ENCODE assay signal across 15 mouse cellular contexts in genomic region chr9:58289090-58289489, GRCm38 (mm10). TPM values are rescaled to one million over a fixed set of nuclear protein-coding genes. Genes with fewer than 3 reads are reported as not detected.
"Had no signal": no experiment of that assay in that cellular context is flagged by ENCODE, and none has a peak within 500 bp of the region (broad histone marks: within the 10 kb centered on the region; RNA-seq: fewer than 3 reads in every experiment).

No protein-coding gene starts in this region.

- H3K27ac ChIP-seq: left cerebral cortex, adult 2 months; liver, embryonic 13.5 days; midbrain, embryonic 10.5 days; neural tube, embryonic 12.5 days; stomach, postnatal 0 days had no signal

- H3K4me2 ChIP-seq: liver, embryonic 13.5 days; neural tube, embryonic 12.5 days had no signal

- H3K4me3 ChIP-seq: left cerebral cortex, adult 2 months; liver, embryonic 13.5 days; midbrain, embryonic 10.5 days; myocyte; neural tube, embryonic 12.5 days had no signal

- H3K4me1 ChIP-seq: liver, embryonic 13.5 days; neural tube, embryonic 12.5 days had no signal

- ATAC-seq: intestine, embryonic 16.5 days; lung, postnatal 0 days had no signal

- H3K27me3 ChIP-seq: neural tube, embryonic 12.5 days had no signal

- H3K9ac ChIP-seq: liver, embryonic 13.5 days; neural tube, embryonic 12.5 days had no signal

- H3K9me3 ChIP-seq: liver, embryonic 13.5 days; midbrain, embryonic 10.5 days; neural tube, embryonic 12.5 days had no signal

- DNase-seq: liver; liver, embryonic 13.5 days; lung, adult 18-20 months; lung, postnatal 4 days; midbrain, embryonic 14.5 days; thymus, adult 18-20 months; thymus, postnatal 14 days had no signal

- H3K36me3 ChIP-seq: liver, embryonic 13.5 days; midbrain, embryonic 10.5 days; neural tube, embryonic 12.5 days had no signal

RNA-seq across cellular contexts. Expression of gene Loxl1, which starts 23.9 kb away (rescaled TPM):
- total RNA-seq: neutrophil, adult 5-6 weeks had no signal
